Mouse (Mus musculus) limb, embryonic 14.5 days (tissue): ENCODE data around the gene Tpi1. TPM values are rescaled to one million over a fixed set of nuclear protein-coding genes. Genes with fewer than 3 reads are reported as not detected.
"Not testable (repeated sequence)": the region's sequence is repeated elsewhere in the genome, so short reads cannot be mapped to it uniquely, and the experiment has no call there.

ENCODE experiments used
- ATAC-seq: fragments of 200-750 bp; cut with Nextera tagmentation; 2 replicates; pipeline ENCODE4 v1.8.0; 2017; ENCODE audit warnings: low read depth, moderate number of reproducible peaks, moderate TSS enrichment; ENCODE audit not compliant: low FRiP score
- DNase-seq: peaks from one replicate; pipeline ENCODE4 v3.0.0-alpha.2; 2015; ENCODE audit warnings: low spot score
- H3K27ac ChIP-seq: fragments of 300-500 bp; sonication (generic); replicated peaks from 2 replicates; pipeline ENCODE4 v1.5.1; 2014; ENCODE audit warnings: low read depth, mild to moderate bottlenecking, low read length, moderate library complexity, mixed read lengths
- H3K27me3 ChIP-seq: fragments of 300-500 bp; sonication (generic); 2 replicates; pipeline ENCODE4 v1.6.1; 2014; ENCODE audit warnings: low read length, mixed read lengths; ENCODE audit not compliant: control insufficient read depth, insufficient read depth
- H3K36me3 ChIP-seq: fragments of 300-500 bp; sonication (generic); 2 replicates; pipeline ENCODE4 v1.6.1; 2014; ENCODE audit warnings: mild to moderate bottlenecking, low read length, moderate library complexity, mixed read lengths; ENCODE audit not compliant: control insufficient read depth, insufficient read depth
- H3K4me1 ChIP-seq: fragments of 300-500 bp; sonication (generic); 2 replicates; pipeline ENCODE4 v1.6.1; 2014; ENCODE audit warnings: antibody characterized with exemption, low read length, mixed read lengths; ENCODE audit not compliant: control insufficient read depth, insufficient read depth
- H3K4me2 ChIP-seq: fragments of 300-500 bp; sonication (generic); replicated peaks from 2 replicates; pipeline ENCODE4 v1.6.1; 2014; ENCODE audit warnings: low read depth, mild to moderate bottlenecking, low read length, moderate library complexity; ENCODE audit not compliant: severe bottlenecking
- H3K4me3 ChIP-seq: fragments of 300-500 bp; sonication (generic); replicated peaks from 2 replicates; pipeline ENCODE4 v1.5.1; 2014; ENCODE audit warnings: low read length
- H3K9ac ChIP-seq: fragments of 300-500 bp; sonication (generic); 2 replicates; pipeline ENCODE4 v1.6.1; 2014; ENCODE audit warnings: mild to moderate bottlenecking, low read depth, low read length, moderate library complexity; ENCODE audit not compliant: severe bottlenecking
- H3K9me3 ChIP-seq: fragments of 300-500 bp; sonication (generic); 2 replicates; pipeline ENCODE4 v1.6.1; 2016; ENCODE audit warnings: low read length; ENCODE audit not compliant: control insufficient read depth
- POLR2A ChIP-seq: fragments of 200-500 bp; IDR thresholded peaks from 2 replicates; pipeline ENCODE4 v1.8.0; 2012; ENCODE audit warnings: inconsistent platforms, mild to moderate bottlenecking, moderate library complexity, borderline replicate concordance; ENCODE audit not compliant: insufficient read depth, insufficient read length; ENCODE audit errors: extremely low read depth
- WGBS: fragments of 180-500 bp; shearing (Covaris S2); extraction: QIAGEN DNeasy Blood & Tissue Kit; methylation state at CpG from one replicate; pipeline ENCODE4 v1.1.7; 2014; 5-methylcytosine and 5-hydroxymethylcytosine counted together
- polyA plus RNA-seq, 2 experiments: library from polyadenylated mRNA; depleted of rRNA in 1 of 2; stranded (reverse) in 1 of 2; unstranded in 1 of 2; fragments of >200 nt; fragmentation: Nextera tagmentation in 1 of 2; extraction: Ambion mirVana in 1 of 2; gene quantifications; 2 replicates each; pipeline versions ENCODE4 v1.2.1 to v1.2.3; 2012 to 2014

Tpi1 gene
- polyA plus RNA-seq, 2 experiments = 744 to 825 TPM

GRCm38 (mm10) chr6:124807986-124808357 lies 6.1 kb downstream of the Tpi1 start:
- peaks cover 29% of the 10 kb centered on the region for H3K36me3 ChIP-seq
- H3K27ac ChIP-seq = peak overlapping the region; percentile 59; the same call in 1 of the 2 replicates
- no peak for TF ChIP-seq POLR2A
- H3K4me2 ChIP-seq = peak overlapping the region; percentile 95
- H3K4me3 ChIP-seq = peak overlapping the region; percentile 58
- 82% methylated on average over 6 of the region's 6 CpGs for WGBS
- H3K27me3 ChIP-seq = no peaks in the 10 kb centered on the region
- no peak for ATAC-seq
- H3K9ac ChIP-seq = 0 out of 2 replicates have a peak overlapping the region, but pooled peaks have one; percentile 64
- no peaks in the 10 kb centered on the region for H3K9me3 ChIP-seq
- H3K4me1 ChIP-seq = peaks cover 25% of the 10 kb centered on the region
- DNase-seq = no peak

GRCm38 (mm10) chr6:124807366-124807765 lies 6.7 kb downstream of the Tpi1 start:
- no peak overlapping the region for H3K27ac ChIP-seq
- DNase-seq (no peak), ATAC-seq (no peak)
- no peak for TF ChIP-seq POLR2A
- peaks cover 24% of the 10 kb centered on the region for H3K36me3 ChIP-seq
- 81% methylated on average over 4 of the region's 4 CpGs for WGBS
- no peaks in the 10 kb centered on the region for H3K9me3 ChIP-seq
- no peaks in the 10 kb centered on the region for H3K27me3 ChIP-seq
- H3K4me1 ChIP-seq = peaks cover 20% of the 10 kb centered on the region
- no peak overlapping the region for H3K9ac ChIP-seq
- H3K4me2 ChIP-seq = no peak overlapping the region
- H3K4me3 ChIP-seq = no peak overlapping the region

- no peaks in the 10 kb centered on the region for H3K9me3 ChIP-seq
- H3K4me2 ChIP-seq = peak overlapping the region; percentile 75
- TF ChIP-seq POLR2A = no peak
- ATAC-seq = no peak
- peak overlapping the region; percentile 86 for H3K27ac ChIP-seq
- no peaks in the 10 kb centered on the region for H3K27me3 ChIP-seq
- 72% methylated on average over 7 of the region's 7 CpGs for WGBS
- DNase-seq = no peak
- no peak overlapping the region for H3K9ac ChIP-seq
- peaks cover 16% of the 10 kb centered on the region for H3K36me3 ChIP-seq
- peaks cover 14% of the 10 kb centered on the region for H3K4me1 ChIP-seq
- peak overlapping the region; percentile 45; the same call in 1 of the 2 replicates for H3K4me3 ChIP-seq
Measured at GRCm38 (mm10) chr6:124806446-124807140, 7.5 kb downstream of the Tpi1 start.

GRCm38 (mm10) chr6:124805341-124806321 lies 8.5 kb downstream of the Tpi1 start:
- Histone ChIP-seq H3K27me3 (no peaks in the 10 kb centered on the region), H3K36me3 (peaks cover 8% of the 10 kb centered on the region; the same call in 1 of the 2 replicates), H3K27ac (peak overlapping the region; percentile 86), H3K9me3 (no peaks in the 10 kb centered on the region), H3K4me3 (peak overlapping the region; percentile 45), H3K4me2 (peak overlapping the region; percentile 75), H3K4me1 (peaks cover 14% of the 10 kb centered on the region), H3K9ac (peak overlapping the region; percentile 53)
- ATAC-seq (peak; percentile 83), DNase-seq (peak; percentile 97)
- WGBS = 1% methylated on average over 34 of the region's 34 CpGs
- TF ChIP-seq POLR2A = no peak

GRCm38 (mm10) chr6:124804341-124804740 lies 9.8 kb downstream of the Tpi1 start:
- TF ChIP-seq POLR2A = no peak
- no peaks in the 10 kb centered on the region for H3K9me3 ChIP-seq
- peaks cover 7% of the 10 kb centered on the region; the same call in 1 of the 2 replicates for H3K4me1 ChIP-seq
- H3K36me3 ChIP-seq = no peaks in the 10 kb centered on the region
- WGBS = 90% methylated on average over 3 of the region's 3 CpGs
- H3K4me3 ChIP-seq = no peak overlapping the region
- no peak overlapping the region for H3K27ac ChIP-seq
- no peaks in the 10 kb centered on the region for H3K27me3 ChIP-seq
- DNase-seq (no peak), ATAC-seq (no peak)
- H3K4me2 ChIP-seq = no peak overlapping the region
- no peak overlapping the region for H3K9ac ChIP-seq

- H3K4me3 ChIP-seq, H3K27me3 ChIP-seq, H3K9ac ChIP-seq, H3K27ac ChIP-seq, H3K4me1 ChIP-seq, ATAC-seq, H3K4me2 ChIP-seq, H3K36me3 ChIP-seq, H3K9me3 ChIP-seq, DNase-seq: not testable (repeated sequence)
- 93% methylated on average over 4 of the region's 4 CpGs for WGBS
Measured at GRCm38 (mm10) chr6:124803691-124804090, 10.4 kb downstream of the Tpi1 start.
